Mouse (Mus musculus) cerebellum, adult 18-20 months (tissue): ENCODE data around the gene Gm28635.

Experiments used
- DNase-seq, 2 experiments: peaks; one replicate each; pipeline ENCODE4 v3.0.0; 2021

The Gm28635 gene

GRCm38 (mm10) chr2:84677968-84678880 lies at the start of gene Gm28635, which contains the start of gene Med19:
TSS of gene Gm28635 (minus strand) at chr2:84678041.
TSS of gene Med19 (plus strand) at chr2:84678402.
- DNase-seq = peak; percentile 89 to 98

- DNase-seq = peak; percentile 96 to 97
Observed at GRCm38 (mm10) chr2:84727172-84727858, 49.5 kb upstream of the Gm28635 start, which contains the start of gene Clp1. TSS of gene Clp1 (minus strand) at chr2:84727350.

DNA sequence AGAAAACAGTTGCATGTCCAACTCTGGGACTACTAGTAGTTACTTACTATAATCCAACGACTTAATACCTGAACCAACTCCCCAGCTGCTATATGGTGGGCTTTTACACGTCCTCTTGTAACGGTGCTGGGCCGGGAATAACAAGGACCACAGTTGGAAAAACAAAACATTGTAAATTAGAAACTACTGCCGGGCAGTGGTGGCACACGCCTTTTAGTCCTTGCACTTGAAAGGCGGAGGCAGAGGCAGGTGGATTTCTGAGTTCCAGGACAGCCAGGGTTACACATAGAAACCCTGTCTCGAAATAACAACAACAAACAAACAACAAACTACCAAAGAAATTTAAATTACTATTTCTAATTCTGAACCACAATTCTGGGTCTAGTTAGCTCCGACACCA lies 48.9 kb upstream of the Gm28635 start:
- DNase-seq = peak in 1 of 2 experiments; percentile 17

- no peak for DNase-seq
Observed at GRCm38 (mm10) chr2:84725770-84726169, 47.9 kb upstream of the Gm28635 start.

GRCm38 (mm10) chr2:84723856-84724255 lies 46.0 kb upstream of the Gm28635 start:
- DNase-seq = no peak

DNA sequence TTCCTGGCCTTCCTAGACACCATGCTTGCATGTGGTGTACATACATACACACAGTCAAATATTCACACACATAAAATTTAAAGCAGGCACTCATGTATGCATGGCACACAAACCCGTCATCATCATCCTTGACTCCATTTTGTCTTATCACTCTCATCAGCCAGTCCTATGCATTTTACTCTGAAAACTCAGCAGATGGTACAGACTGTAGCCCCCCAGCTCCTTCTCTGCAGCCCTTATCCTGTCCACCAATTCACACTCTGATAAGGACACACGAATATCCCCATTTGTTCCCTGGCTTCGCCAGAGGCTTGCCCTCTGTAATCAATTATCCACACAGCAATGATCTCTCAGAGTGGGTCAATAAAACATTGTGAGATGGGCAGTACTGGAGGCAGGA lies 43.3 kb upstream of the Gm28635 start:
- no peak for DNase-seq

- no peak for DNase-seq
Observed at GRCm38 (mm10) chr2:84720718-84721117, 42.9 kb upstream of the Gm28635 start.

DNA sequence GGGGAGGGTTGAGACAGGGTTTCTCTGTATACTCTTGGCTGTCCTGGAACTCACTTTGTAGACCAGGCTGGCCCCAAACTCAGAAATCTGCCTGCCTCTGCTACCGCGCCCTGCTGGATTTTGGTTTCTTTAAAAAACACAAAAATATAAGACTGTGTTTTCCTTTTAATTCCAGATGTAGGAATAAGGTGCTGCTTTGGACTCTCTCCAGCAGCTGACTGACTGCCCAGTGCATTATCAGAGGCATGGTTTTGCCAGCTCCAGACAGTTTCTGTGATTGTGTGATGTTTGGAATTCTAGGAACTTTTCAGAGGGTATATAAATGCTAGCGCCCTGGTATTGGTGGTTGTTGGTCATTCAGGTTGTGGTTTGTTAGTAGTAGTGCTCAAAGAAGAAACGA lies 39.5 kb upstream of the Gm28635 start:
- DNase-seq = no peak

- DNase-seq = peak in 1 of 2 experiments; percentile 34
Observed at GRCm38 (mm10) chr2:84716423-84717355, 38.8 kb upstream of the Gm28635 start.

DNA sequence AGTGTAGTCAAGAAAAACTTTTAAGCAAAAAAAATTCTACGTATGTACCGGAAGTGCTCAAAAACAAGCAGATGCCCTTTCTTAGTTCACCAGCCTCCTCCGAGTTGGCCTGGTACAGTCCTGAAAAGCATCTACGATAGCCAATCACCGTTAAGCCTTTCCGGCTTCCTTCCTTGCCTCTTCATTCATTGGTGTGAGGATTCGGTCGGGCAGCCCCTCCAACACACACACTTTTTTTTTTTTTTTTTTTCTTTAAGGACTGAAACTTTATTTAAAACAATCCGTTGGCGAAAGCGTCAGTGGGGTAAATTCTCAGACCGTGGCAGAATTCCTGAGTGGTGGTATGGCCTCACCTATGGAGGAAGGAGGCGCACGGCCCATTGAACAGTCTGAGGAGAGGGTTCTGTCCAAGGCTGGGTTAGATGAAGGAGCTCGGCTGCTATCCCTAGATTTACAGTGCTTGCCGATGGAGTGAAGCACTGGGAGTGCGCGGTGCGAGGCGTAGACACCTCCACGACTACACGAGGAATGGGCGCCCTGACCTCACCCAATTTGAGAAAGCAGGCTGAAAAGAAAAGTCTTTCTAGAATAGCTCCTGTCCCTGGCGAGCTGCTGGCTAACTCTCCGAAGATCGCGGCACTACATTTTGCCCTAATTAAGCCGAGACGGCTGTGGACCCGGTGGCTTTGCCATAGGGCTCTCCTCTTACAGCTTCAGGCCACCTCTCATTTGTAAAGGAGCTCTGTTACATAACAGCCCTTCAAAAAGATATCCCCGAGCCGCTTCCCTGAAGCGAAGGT lies 37.9 kb upstream of the Gm28635 start:
- peak; percentile 76 to 91 for DNase-seq

DNA sequence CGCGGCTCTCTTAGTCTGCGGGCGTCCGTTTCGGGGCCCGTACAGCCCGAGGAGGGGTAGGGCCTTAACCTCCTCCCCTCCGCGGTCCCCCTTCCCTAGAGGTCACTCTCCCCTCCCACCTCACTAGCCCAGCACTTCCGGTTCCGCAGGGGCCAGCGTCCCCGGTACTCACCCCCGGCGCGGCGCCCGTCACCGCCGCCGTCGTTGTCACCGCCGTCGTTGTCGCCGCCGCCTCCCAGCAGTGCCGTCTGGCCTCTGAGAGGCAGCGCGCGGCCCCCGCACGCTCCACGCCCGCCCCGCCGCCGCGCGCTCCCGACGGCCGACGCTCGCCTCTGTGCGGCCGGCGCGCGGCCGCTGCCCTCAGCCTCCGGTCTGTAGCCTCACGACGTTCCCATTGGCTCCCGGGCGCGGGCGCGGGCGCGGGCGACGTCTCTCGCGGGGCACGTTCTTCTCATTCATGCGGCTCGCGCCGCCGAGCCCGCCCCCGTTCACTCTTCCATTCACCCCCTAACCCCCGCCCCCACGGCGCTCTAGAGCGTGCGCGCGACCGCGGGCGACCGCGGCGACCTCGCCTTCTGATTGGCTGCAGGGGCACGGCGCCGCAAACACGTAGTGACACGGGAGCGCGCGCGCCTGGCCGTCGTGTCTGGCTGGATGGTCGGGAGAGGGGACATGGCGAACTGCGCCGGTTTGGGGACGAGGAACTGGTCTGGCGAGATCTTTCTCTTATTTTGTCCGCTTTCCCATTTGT lies 37.1 kb upstream of the Gm28635 start, which contains the start of gene Zdhhc5:
Gene Zdhhc5, minus strand, starts transcription at position 370 of the 751 bp plus-strand sequence.
- DNase-seq = peak; percentile 97 to 99

GRCm38 (mm10) chr2:84714422-84714810 lies 36.6 kb upstream of the Gm28635 start:
- no peak for DNase-seq

DNA sequence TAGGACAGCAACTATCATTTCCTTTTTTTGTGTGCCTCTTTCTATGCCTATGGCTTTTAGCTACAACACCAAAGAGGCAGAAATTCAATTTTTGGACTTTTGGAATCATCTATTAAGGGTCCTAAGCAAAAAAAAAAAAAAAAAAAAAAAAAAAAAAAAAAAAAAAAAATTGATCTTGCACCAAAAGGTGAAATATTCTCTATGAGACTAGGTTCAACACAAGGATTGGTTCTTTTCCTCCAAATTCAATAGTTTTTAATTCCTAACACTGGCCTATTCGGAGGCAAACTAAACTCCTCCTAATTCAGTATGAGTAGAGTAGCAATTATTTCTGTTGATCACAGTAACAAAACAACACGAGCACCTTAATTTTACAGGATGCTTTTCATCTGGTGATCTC lies 34.1 kb upstream of the Gm28635 start:
- no peak for DNase-seq

GRCm38 (mm10) chr2:84707523-84707922 lies 29.7 kb upstream of the Gm28635 start:
- DNase-seq = no peak

- no peak for DNase-seq
Observed at GRCm38 (mm10) chr2:84705295-84705694, 27.5 kb upstream of the Gm28635 start.

DNA sequence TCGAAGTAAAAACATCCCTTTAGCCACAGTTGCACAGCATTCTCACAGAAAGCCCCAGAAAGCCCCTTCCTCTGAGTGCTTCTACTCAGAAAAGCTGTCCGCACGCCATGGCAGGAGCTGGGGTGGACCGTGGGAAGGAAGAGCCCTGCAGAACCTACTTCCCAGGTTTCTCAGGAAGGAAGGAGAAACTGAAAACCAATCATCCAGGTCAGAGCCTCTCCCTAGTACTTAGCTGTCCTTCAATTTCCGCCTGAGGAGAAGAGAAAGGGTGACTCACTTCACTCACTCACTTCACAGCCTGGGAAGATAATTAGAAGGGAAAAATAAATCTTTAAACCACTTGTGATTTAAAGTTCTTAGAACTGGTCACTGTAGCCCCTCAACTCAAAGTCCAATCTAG lies 26.5 kb upstream of the Gm28635 start:
- DNase-seq = no peak

GRCm38 (mm10) chr2:84703497-84703896 lies 25.7 kb upstream of the Gm28635 start:
- DNase-seq = no peak

DNA sequence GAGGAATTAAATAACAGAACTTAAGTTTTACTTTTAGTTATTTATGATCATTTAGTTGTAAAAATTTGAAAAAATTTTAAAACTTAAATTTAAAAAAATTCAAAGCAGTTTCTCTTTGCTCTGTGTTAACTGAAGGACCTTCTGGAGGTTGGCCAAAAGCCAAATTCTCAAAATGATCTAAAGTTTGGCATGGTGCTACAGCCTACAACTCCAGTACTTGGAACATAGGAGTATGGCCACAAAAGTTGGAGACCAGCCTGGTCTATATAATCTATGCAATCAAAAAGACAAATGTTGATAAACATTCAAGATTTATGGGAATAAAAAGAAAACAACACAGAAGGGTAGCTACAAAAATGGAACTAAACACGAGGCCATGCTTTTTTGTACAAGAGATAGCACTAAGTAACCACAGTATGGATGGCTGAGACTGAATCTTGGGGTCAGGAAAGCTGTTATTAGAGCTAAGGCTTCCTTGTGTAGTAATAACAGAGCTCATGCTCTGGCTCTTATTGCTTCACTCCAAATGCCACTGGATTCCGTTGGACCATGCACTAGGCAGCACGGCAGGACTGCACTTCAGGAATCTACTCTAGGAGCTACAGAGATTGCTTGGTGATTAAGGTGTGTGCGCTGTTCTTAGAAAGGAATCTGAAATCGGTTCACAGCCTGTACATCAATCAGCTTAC lies 17.3 kb upstream of the Gm28635 start:
- DNase-seq = no peak

GRCm38 (mm10) chr2:84690050-84690449 lies 12.2 kb upstream of the Gm28635 start:
- DNase-seq = peak; percentile 32 to 36
